Mouse (Mus musculus): ENCODE measurements around the gene Gm47995.

Gene Gm47995

GRCm38 (mm10) chr1:151232346-151232745 lies 34.1 kb downstream of the Gm47995 start:
- no peak for DNase-seq

- no peak for DNase-seq
Observed at GRCm38 (mm10) chr1:151233756-151234155, 35.5 kb downstream of the Gm47995 start.

GRCm38 (mm10) chr1:151235574-151235973 lies 37.3 kb downstream of the Gm47995 start:
- DNase-seq, result no peak

GRCm38 (mm10) chr1:151236141-151236930 lies 38.1 kb downstream of the Gm47995 start:
- no peak for DNase-seq

GRCm38 (mm10) chr1:151237780-151238179 lies 39.5 kb downstream of the Gm47995 start:
- DNase-seq, result no peak

GRCm38 (mm10) chr1:151243332-151243731 lies 45.1 kb downstream of the Gm47995 start:
- no peak for DNase-seq

GRCm38 (mm10) chr1:151244013-151244412 lies 45.8 kb downstream of the Gm47995 start:
- DNase-seq, result no peak

- DNase-seq, result no peak
Observed at GRCm38 (mm10) chr1:151244761-151245160, 46.5 kb downstream of the Gm47995 start.

- no peak for DNase-seq
Observed at GRCm38 (mm10) chr1:151245165-151245564, 46.9 kb downstream of the Gm47995 start.

- DNase-seq, result no peak
Observed at GRCm38 (mm10) chr1:151245846-151246245, 47.6 kb downstream of the Gm47995 start.

Data from cerebellum, adult 9-11 months (tissue).